In genomic region chr12:81225966-81226577, GRCm38 (mm10) we compare ENCODE assay signal across 23 mouse cellular contexts.
DNase-seq lines count a peak whose midpoint lies in the region; ATAC-seq and TF ChIP-seq lines count a peak whose summit lies in the region.
"Had no signal": no experiment of that assay in that cellular context is flagged by ENCODE, and none has a peak within 500 bp of the region (broad histone marks: within the 10 kb centered on the region; RNA-seq: fewer than 3 reads in every experiment).

No protein-coding gene starts in this region.

- no peaks in the 10 kb centered on the region for H3K27me3 ChIP-seq in midbrain, embryonic 16.5 days (ENCODE audit: control insufficient read depth, insufficient read depth, low read depth, low read length)
- H3K27me3 ChIP-seq: embryonic facial prominence, embryonic 12.5 days; neural tube, embryonic 12.5 days had no signal

- peak; percentile 77 for DNase-seq in heart, adult 11 months
- DNase-seq in heart, adult 8-10 months (ENCODE audit: low spot score): no peak
- no peak for DNase-seq in layer of hippocampus, adult 2 months (ENCODE audit: low spot score in 2 of 2)
- no peak for DNase-seq in layer of hippocampus, postnatal 14 days (ENCODE audit: low spot score in 2 of 2)
- DNase-seq in adipocyte (ENCODE audit: low spot score): no peak
- DNase-seq: adrenal gland, adult 2 months; cerebellum, adult 9-10 months; gastrocnemius, postnatal 25 days; heart, postnatal 10 days; kidney, adult 2 months; kidney, postnatal 25 days; left cerebral cortex, postnatal 4 days; liver; liver, postnatal 0 days; lung, postnatal 10 days had no signal

- WGBS in midbrain, embryonic 16.5 days: 27% methylated on average over 6 of the region's 6 CpGs
- WGBS in olfactory bulb, adult 2 months: 35% methylated on average over 6 of the region's 6 CpGs

- TF ChIP-seq POLR2A in olfactory bulb, adult 2 months (IDR thresholded peaks at IDR 0.05; ENCODE audit: insufficient read depth, low read depth, low read length): no peak

- no peak overlapping the region for H3K4me3 ChIP-seq in layer of hippocampus, adult 2 months
- no peak overlapping the region for H3K4me3 ChIP-seq in midbrain, embryonic 16.5 days (ENCODE audit: low read depth, low read length)
- H3K4me3 ChIP-seq in olfactory bulb, adult 2 months (ENCODE audit: insufficient read depth, low read depth, low read length): no peak overlapping the region
- H3K4me3 ChIP-seq: embryonic facial prominence, embryonic 12.5 days; left cerebral cortex, adult 2 months; neural tube, embryonic 12.5 days had no signal

- 0 out of 2 replicates have a peak overlapping the region, but pooled peaks have one; percentile 36 for H3K27ac ChIP-seq in layer of hippocampus, adult 2 months
- H3K27ac ChIP-seq in midbrain, embryonic 16.5 days (ENCODE audit: low read length): peak overlapping the region; percentile 54
- peak overlapping the region; percentile 55; the same call in 1 of the 2 replicates for H3K27ac ChIP-seq in olfactory bulb, adult 2 months (ENCODE audit: insufficient read depth, low read depth, low read length)
- H3K27ac ChIP-seq: embryonic facial prominence, embryonic 12.5 days; left cerebral cortex, adult 2 months; neural tube, embryonic 12.5 days; stomach, postnatal 0 days had no signal

- ATAC-seq in midbrain, embryonic 16.5 days: 0 out of 2 replicates have a peak, but pooled peaks have one; percentile 13
- ATAC-seq: inflammation-experienced regulatory T-cells, adult 6 months; liver, postnatal 0 days had no signal

- no peak overlapping the region for H3K9ac ChIP-seq in midbrain, embryonic 16.5 days (ENCODE audit: low read depth, low read length)
- H3K9ac ChIP-seq: embryonic facial prominence, embryonic 12.5 days; liver, postnatal 0 days; neural tube, embryonic 12.5 days had no signal

- no peaks in the 10 kb centered on the region for H3K9me3 ChIP-seq in midbrain, embryonic 16.5 days (replicated peaks; ENCODE audit: control insufficient read depth, low read length, poor library complexity, severe bottlenecking)
- H3K9me3 ChIP-seq: embryonic facial prominence, embryonic 12.5 days; neural tube, embryonic 12.5 days had no signal

- H3K36me3 ChIP-seq in midbrain, embryonic 16.5 days (ENCODE audit: control insufficient read depth, insufficient read depth, low read length): no peaks in the 10 kb centered on the region
- H3K36me3 ChIP-seq: embryonic facial prominence, embryonic 12.5 days; neural tube, embryonic 12.5 days had no signal

- H3K4me1 ChIP-seq in midbrain, embryonic 16.5 days (ENCODE audit: control insufficient read depth, insufficient read depth, low read length): peaks cover 30% of the 10 kb centered on the region
- peaks cover 10% of the 10 kb centered on the region for H3K4me1 ChIP-seq in olfactory bulb, adult 2 months (ENCODE audit: control insufficient read depth, insufficient read depth, low read length)

- no peak for TF ChIP-seq CTCF in layer of hippocampus, adult 2 months (conservative IDR thresholded peaks at IDR 0.05)
- TF ChIP-seq CTCF in olfactory bulb, adult 2 months (IDR thresholded peaks at IDR 0.05; ENCODE audit: insufficient read depth, low read depth, low read length): no peak

- no peak overlapping the region for H3K4me2 ChIP-seq in midbrain, embryonic 16.5 days (ENCODE audit: low read length)
- H3K4me2 ChIP-seq: embryonic facial prominence, embryonic 12.5 days; heart, embryonic 11.5 days; neural tube, embryonic 12.5 days had no signal
